Mouse (Mus musculus) midbrain, embryonic 10.5 days (tissue): ENCODE data around the gene Map3k5. TPM values are rescaled to one million over a fixed set of nuclear protein-coding genes. Genes with fewer than 3 reads are reported as not detected.

Experiments used
- DNase-seq: peaks from one replicate; pipeline ENCODE4 v3.0.0-alpha.2; 2017; ENCODE audit warnings: low spot score
- H3K27ac ChIP-seq: fragments of 300-500 bp; sonication (generic); replicated peaks from 2 replicates; pipeline ENCODE4 v1.5.1; 2016; ENCODE audit warnings: mild to moderate bottlenecking
- H3K27me3 ChIP-seq: fragments of 300-500 bp; sonication (generic); 2 replicates; pipeline ENCODE4 v1.6.1; 2016; ENCODE audit warnings: low read depth, mild to moderate bottlenecking; ENCODE audit not compliant: poor library complexity, severe bottlenecking
- H3K36me3 ChIP-seq: fragments of 300-500 bp; sonication (generic); 2 replicates; pipeline ENCODE4 v1.6.1; 2016; ENCODE audit warnings: mild to moderate bottlenecking, moderate library complexity
- H3K4me1 ChIP-seq: fragments of 300-500 bp; sonication (generic); 2 replicates; pipeline ENCODE4 v1.6.1; 2016
- H3K4me3 ChIP-seq: fragments of 300-500 bp; sonication (generic); 2 replicates; pipeline ENCODE4 v1.5.1; 2016; ENCODE audit warnings: mild to moderate bottlenecking, moderate library complexity
- H3K9me3 ChIP-seq: fragments of 300-500 bp; sonication (generic); replicated peaks from 2 replicates; pipeline ENCODE4 v1.6.1; 2016; ENCODE audit warnings: mild to moderate bottlenecking
- WGBS: fragments of 180-500 bp; shearing (Covaris S2); methylation state at CpG from one replicate; pipeline ENCODE4 v1.1.7; 2016; 5-methylcytosine and 5-hydroxymethylcytosine counted together
- polyA plus RNA-seq: library from polyadenylated mRNA; unstranded; fragments of >200 nt; fragmentation: Nextera tagmentation; extraction: Ambion mirVana; gene quantifications from 2 replicates; pipeline ENCODE4 v1.2.1, GENCODE M21; 2016

The Map3k5 gene
- polyA plus RNA-seq, 1 experiment from 2014 or later: 0.32 TPM

DNA sequence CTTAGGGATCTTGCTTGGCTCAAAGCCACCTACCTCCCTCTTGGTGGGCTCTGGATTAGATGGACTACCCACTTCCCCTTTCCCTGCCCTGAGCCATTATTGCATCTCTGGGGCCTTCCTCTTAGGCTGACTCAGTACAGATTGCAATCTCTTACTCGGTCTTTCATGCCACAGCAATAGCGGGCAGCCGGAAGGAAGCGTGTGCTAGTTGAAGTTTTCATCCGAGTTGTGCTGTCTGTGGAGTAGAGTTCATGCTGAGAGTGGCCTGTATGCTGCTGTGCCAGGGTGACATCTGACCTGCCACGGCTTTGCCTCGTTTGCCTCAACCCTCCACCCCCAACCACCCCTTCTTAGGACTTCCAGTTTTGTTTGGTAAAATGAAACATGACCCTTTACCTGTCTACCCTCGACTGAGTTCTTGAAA is 5.0 kb downstream of the Map3k5 start:
- Histone ChIP-seq H3K36me3 (no peaks in the 10 kb centered on the region), H3K27me3 (peaks cover 42% of the 10 kb centered on the region), H3K4me1 (peaks cover 11% of the 10 kb centered on the region), H3K27ac (no peak overlapping the region), H3K4me3 (no peak overlapping the region), H3K9me3 (no peaks in the 10 kb centered on the region)
- WGBS: 75% methylated on average over 8 of the region's 8 CpGs
- DNase-seq: no peak

DNA sequence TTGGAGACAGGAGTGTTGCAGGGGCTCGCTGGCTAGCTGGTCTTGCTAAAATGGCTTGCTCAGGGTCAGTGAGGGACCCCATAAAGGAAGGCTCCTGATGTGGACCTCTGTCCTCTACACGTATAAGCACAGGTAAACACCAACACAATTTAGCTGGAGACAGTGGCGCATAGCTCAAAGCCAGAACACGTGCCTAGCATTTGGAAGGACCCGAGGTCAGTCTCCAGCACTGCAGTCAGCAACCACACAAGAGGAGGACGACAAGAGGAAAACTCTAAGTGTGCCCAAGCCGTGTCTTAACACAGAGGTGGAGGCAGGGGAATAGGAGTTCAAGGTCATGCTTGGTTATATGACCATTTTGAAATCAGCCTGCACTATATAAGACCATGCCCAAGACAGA is 5.9 kb downstream of the Map3k5 start:
- no peak for DNase-seq
- Histone ChIP-seq H3K4me1 (peaks cover 3% of the 10 kb centered on the region), H3K27ac (no peak overlapping the region), H3K9me3 (no peaks in the 10 kb centered on the region), H3K4me3 (no peak overlapping the region), H3K27me3 (peaks cover 34% of the 10 kb centered on the region), H3K36me3 (no peaks in the 10 kb centered on the region)
- 89% methylated on average over 7 of the region's 7 CpGs for WGBS

- no peaks in the 10 kb centered on the region for H3K9me3 ChIP-seq
- no peaks in the 10 kb centered on the region for H3K36me3 ChIP-seq
- H3K27me3 ChIP-seq: peaks cover 29% of the 10 kb centered on the region
- H3K27ac ChIP-seq: no peak overlapping the region
- 90% methylated on average over 8 of the region's 8 CpGs for WGBS
- no peak for DNase-seq
- no peak overlapping the region for H3K4me3 ChIP-seq
- no peaks in the 10 kb centered on the region for H3K4me1 ChIP-seq
Observed at GRCm38 (mm10) chr10:19940626-19941025, 6.4 kb downstream of the Map3k5 start.

GRCm38 (mm10) chr10:19941063-19941462 is 6.8 kb downstream of the Map3k5 start:
- H3K4me1 ChIP-seq: no peaks in the 10 kb centered on the region
- no peak overlapping the region for H3K27ac ChIP-seq
- DNase-seq: no peak
- no peak overlapping the region for H3K4me3 ChIP-seq
- H3K36me3 ChIP-seq: no peaks in the 10 kb centered on the region
- WGBS: 74% methylated on average over 6 of the region's 6 CpGs
- H3K9me3 ChIP-seq: no peaks in the 10 kb centered on the region
- peaks cover 24% of the 10 kb centered on the region for H3K27me3 ChIP-seq

DNA sequence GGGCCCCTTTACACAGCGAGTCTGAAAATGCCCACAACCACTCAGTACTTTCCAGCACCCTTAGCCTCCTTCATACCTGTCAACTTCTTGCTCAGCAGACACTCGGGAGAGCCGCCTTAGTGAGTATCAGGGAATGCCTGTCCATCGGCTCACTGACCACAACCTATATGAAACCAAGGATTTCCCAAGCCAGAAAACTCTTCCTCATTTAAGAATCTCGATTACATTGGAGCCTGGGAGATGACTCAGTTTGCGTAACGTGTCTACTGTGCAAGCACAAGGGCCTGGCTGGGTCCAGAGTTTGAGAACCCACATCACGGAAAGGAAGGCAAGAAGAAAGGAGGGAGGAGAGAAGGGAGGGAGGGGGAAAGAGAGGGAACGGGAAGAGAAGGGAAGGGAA is 7.6 kb downstream of the Map3k5 start:
- no peak for DNase-seq
- WGBS: 87% methylated on average over 9 of the region's 9 CpGs
- H3K4me1 ChIP-seq: no peaks in the 10 kb centered on the region

GRCm38 (mm10) chr10:19942621-19943020 is 8.3 kb downstream of the Map3k5 start:
- no peak for DNase-seq
- H3K9me3 ChIP-seq: no peaks in the 10 kb centered on the region
- no peaks in the 10 kb centered on the region for H3K4me1 ChIP-seq
- peaks cover 9% of the 10 kb centered on the region for H3K27me3 ChIP-seq
- H3K27ac ChIP-seq: no peak overlapping the region
- 87% methylated on average over 3 of the region's 3 CpGs for WGBS
- H3K36me3 ChIP-seq: no peaks in the 10 kb centered on the region
- H3K4me3 ChIP-seq: no peak overlapping the region

More for the DNA sequence above, 7.6 kb downstream of the Map3k5 start:
- Histone ChIP-seq H3K9me3 (no peaks in the 10 kb centered on the region), H3K4me3 (no peak overlapping the region), H3K36me3 (no peaks in the 10 kb centered on the region), H3K27me3 (peaks cover 16% of the 10 kb centered on the region), H3K27ac (no peak overlapping the region)

GRCm38 (mm10) chr10:19945651-19946050 is 11.4 kb downstream of the Map3k5 start:
- H3K4me1 ChIP-seq: no peaks in the 10 kb centered on the region
- DNase-seq: no peak
- no peaks in the 10 kb centered on the region for H3K9me3 ChIP-seq
- H3K36me3 ChIP-seq: no peaks in the 10 kb centered on the region
- H3K27ac ChIP-seq: no peak overlapping the region
- no peaks in the 10 kb centered on the region for H3K27me3 ChIP-seq
- no peak overlapping the region for H3K4me3 ChIP-seq
- 80% methylated on average over 7 of the region's 7 CpGs for WGBS

GRCm38 (mm10) chr10:19946644-19947043 is 12.4 kb downstream of the Map3k5 start:
- H3K9me3 ChIP-seq: no peaks in the 10 kb centered on the region
- no peak overlapping the region for H3K4me3 ChIP-seq
- H3K36me3 ChIP-seq: no peaks in the 10 kb centered on the region
- no peaks in the 10 kb centered on the region for H3K4me1 ChIP-seq
- no peaks in the 10 kb centered on the region for H3K27me3 ChIP-seq
- H3K27ac ChIP-seq: no peak overlapping the region
- 92% methylated on average over 6 of the region's 6 CpGs for WGBS
- DNase-seq: no peak

GRCm38 (mm10) chr10:19947441-19947840 is 13.2 kb downstream of the Map3k5 start:
- DNase-seq: no peak
- no peak overlapping the region for H3K27ac ChIP-seq
- H3K4me1 ChIP-seq: no peaks in the 10 kb centered on the region
- no peaks in the 10 kb centered on the region for H3K36me3 ChIP-seq
- WGBS: 92% methylated on average over 10 of the region's 10 CpGs
- no peaks in the 10 kb centered on the region for H3K27me3 ChIP-seq
- H3K4me3 ChIP-seq: no peak overlapping the region
- no peaks in the 10 kb centered on the region for H3K9me3 ChIP-seq

DNA sequence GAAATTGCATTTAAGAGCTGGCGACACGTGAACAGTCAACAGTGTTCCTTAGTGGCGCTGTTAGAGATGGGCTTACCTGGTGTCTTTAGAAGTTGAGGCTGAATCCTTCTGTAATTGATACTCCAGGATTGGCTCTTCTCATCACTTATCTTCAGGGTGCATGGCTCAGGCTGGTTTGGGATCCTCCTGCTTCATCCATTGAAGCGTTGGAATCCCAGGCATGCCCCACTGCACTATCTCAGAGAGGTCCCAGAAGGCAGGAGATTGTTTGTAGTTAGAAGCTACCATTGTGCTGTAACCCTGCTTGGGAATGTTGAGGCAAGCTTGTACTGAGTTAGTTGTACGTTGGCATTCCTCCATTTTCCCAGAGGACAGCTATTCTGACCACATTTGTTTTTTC is 13.6 kb downstream of the Map3k5 start:
- Histone ChIP-seq H3K36me3 (no peaks in the 10 kb centered on the region), H3K9me3 (no peaks in the 10 kb centered on the region), H3K27me3 (no peaks in the 10 kb centered on the region), H3K27ac (no peak overlapping the region), H3K4me3 (no peak overlapping the region), H3K4me1 (no peaks in the 10 kb centered on the region)
- no peak for DNase-seq
- WGBS: 95% methylated on average over 5 of the region's 5 CpGs

- Histone ChIP-seq H3K4me3 (no peak overlapping the region), H3K27ac (no peak overlapping the region), H3K27me3 (no peaks in the 10 kb centered on the region), H3K4me1 (no peaks in the 10 kb centered on the region), H3K36me3 (no peaks in the 10 kb centered on the region), H3K9me3 (no peaks in the 10 kb centered on the region)
- 93% methylated on average over 11 of the region's 11 CpGs for WGBS
- no peak for DNase-seq
Observed at GRCm38 (mm10) chr10:19948381-19948780, 14.1 kb downstream of the Map3k5 start.

DNA sequence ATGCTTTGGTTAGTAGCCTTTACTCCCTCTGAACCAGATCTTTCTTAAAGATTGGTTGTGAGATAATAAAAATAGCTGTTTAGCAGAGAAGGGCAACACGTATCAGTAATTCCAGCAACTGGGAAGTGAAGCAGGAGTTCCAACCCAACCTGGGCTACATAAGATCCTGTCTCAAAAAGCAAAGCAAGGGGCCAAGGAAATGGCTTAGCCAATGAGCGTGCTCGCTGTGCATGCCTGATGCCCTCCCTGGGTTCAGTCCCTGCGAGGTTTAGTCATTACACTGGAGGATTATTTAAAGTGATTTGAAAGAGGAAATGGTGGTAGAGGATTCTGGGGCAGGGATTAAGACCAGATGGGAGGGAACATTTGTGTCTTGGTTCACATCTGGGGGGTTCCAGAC is 14.8 kb downstream of the Map3k5 start:
- Histone ChIP-seq H3K4me1 (no peaks in the 10 kb centered on the region), H3K27ac (no peak overlapping the region), H3K36me3 (no peaks in the 10 kb centered on the region), H3K4me3 (no peak overlapping the region), H3K9me3 (no peaks in the 10 kb centered on the region), H3K27me3 (no peaks in the 10 kb centered on the region)
- WGBS: 84% methylated on average over 4 of the region's 4 CpGs
- DNase-seq: no peak

DNA sequence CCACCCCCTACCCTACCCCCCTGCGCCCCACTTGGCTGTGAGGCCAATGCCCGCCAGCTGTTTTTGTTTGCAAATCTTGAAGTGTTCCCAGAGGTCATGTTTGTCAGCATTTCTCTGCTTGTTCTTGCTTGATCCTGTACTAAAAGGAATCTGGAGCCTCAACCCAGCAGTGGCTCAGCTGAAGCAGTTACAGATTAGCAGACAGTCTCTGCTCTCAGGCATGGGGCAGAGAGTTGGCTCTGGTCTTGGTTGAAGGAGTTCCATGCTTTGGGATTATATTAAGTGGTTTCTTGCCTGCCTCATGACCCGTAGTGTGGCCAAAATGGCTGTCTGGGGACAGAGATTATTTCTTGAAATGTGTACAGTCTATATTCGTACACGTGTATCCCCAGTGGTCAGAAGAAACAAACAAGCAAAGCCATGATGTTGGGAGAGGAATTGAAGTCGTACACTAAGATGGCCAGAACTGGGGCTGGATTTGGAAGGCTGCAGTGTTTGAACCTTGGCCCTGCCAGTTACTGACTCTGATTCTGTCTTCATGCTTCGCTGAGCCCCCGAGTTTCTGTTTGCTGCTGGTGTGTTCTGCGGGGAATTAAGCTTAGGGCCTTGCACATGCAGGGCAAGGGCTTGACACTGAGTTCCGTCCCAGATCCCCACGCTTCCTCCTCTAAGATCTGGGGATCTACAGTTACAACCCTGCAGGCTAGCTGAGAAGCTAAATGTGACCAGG is 18.9 kb downstream of the Map3k5 start:
- Histone ChIP-seq H3K27me3 (no peaks in the 10 kb centered on the region), H3K4me1 (no peaks in the 10 kb centered on the region), H3K9me3 (no peaks in the 10 kb centered on the region), H3K27ac (no peak overlapping the region), H3K36me3 (no peaks in the 10 kb centered on the region), H3K4me3 (no peak overlapping the region)
- no peak for DNase-seq
- WGBS: 85% methylated on average over 11 of the region's 11 CpGs

GRCm38 (mm10) chr10:19954572-19954971 is 20.3 kb downstream of the Map3k5 start:
- no peak overlapping the region for H3K27ac ChIP-seq
- no peak for DNase-seq
- H3K9me3 ChIP-seq: no peaks in the 10 kb centered on the region
- no peaks in the 10 kb centered on the region for H3K36me3 ChIP-seq
- WGBS: 86% methylated on average over 3 of the region's 3 CpGs
- H3K4me1 ChIP-seq: no peaks in the 10 kb centered on the region
- H3K4me3 ChIP-seq: no peak overlapping the region
- no peaks in the 10 kb centered on the region for H3K27me3 ChIP-seq
